Mouse (Mus musculus): ENCODE measurements around the gene Tmem140. TPM values are rescaled to one million over a fixed set of nuclear protein-coding genes. Genes with fewer than 3 reads are reported as not detected.
A peak's percentile ranks its signal among the peaks of the same experiment; 100 is the strongest.

Gene Tmem140
- polyA plus RNA-seq, 1 experiment, result 1.4 TPM

DNA sequence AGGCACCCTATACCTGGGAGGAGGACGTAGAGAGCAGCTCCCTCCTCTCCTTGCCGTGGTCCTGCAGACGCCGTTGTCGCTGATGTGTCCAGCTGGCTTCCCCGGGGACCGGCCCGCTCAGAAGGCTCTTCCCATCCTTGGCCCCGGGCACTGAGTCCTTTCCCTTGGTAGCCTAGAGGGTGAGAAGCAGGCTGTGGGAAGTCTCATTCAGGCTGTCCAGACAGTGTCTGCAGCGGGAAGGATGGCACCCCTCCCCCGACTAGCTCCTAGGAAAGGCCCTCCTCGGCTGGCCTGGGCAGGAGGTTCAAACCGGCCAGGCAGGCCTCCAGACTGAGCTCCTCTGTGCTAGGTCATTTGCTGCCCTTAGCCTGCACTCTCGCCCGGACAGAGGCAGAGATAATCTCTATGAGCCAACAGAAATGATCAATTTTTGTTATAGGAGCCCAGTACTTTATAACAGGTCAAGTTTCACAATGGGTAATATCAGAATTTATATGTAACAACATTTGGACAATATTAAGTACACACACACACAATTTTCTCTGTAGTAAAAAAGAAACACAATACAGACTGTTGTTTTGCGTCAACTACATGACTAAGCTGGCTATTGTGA, 33.3 kb downstream of the Tmem140 start:
- DNase-seq, result peak in 1 of 2 experiments; percentile 26
- Histone ChIP-seq H3K27me3 (ENCODE audit: control insufficient read depth, insufficient read depth, low read length) (no peaks in the 10 kb centered on the region), H3K4me1 (ENCODE audit: control insufficient read depth, insufficient read depth, low read length) (peaks cover 13% of the 10 kb centered on the region), H3K27ac (ENCODE audit: insufficient read depth, low read length) (peak overlapping the region; percentile 10; the same call in 1 of the 2 replicates), H3K4me3 (replicated peaks; ENCODE audit: insufficient read depth, low read depth, low read length) (no peak overlapping the region)
- WGBS, result 59% methylated on average over 16 of the region's 16 CpGs
- TF ChIP-seq CTCF (IDR thresholded peaks at IDR 0.05; ENCODE audit: borderline replicate concordance, insufficient read depth, low read depth, low read length) (no peak), POLR2A (IDR thresholded peaks at IDR 0.05; ENCODE audit: borderline replicate concordance, insufficient read depth, low read length) (no peak)

DNA sequence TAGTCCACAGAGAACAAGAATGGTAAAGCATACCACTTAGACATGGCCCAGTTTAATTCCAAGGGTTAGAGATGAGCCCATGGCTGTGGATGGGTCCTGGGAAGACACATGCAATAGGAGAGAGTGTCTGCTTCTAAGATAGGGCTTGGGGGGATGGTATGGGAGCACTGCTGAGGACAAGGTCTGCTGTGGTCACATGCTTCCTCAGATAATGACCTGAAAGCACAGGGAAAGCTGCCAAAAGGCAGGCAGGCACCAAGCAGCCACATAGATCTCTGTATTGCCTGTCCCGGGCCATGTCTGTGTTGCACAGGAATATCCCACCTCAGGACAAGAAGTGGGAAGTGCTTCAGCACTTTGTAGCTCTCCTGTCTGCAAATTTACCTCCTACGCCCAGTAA, 36.2 kb downstream of the Tmem140 start:
- Histone ChIP-seq H3K4me1 (ENCODE audit: control insufficient read depth, insufficient read depth, low read length) (peaks cover 14% of the 10 kb centered on the region), H3K27me3 (ENCODE audit: control insufficient read depth, insufficient read depth, low read length) (no peaks in the 10 kb centered on the region), H3K27ac (ENCODE audit: insufficient read depth, low read length) (no peak overlapping the region), H3K4me3 (replicated peaks; ENCODE audit: insufficient read depth, low read depth, low read length) (no peak overlapping the region)
- TF ChIP-seq POLR2A (IDR thresholded peaks at IDR 0.05; ENCODE audit: borderline replicate concordance, insufficient read depth, low read length) (no peak), CTCF (IDR thresholded peaks at IDR 0.05; ENCODE audit: borderline replicate concordance, insufficient read depth, low read depth, low read length) (no peak)
- no peak for DNase-seq
- 92% methylated on average over 2 of the region's 2 CpGs for WGBS

DNA sequence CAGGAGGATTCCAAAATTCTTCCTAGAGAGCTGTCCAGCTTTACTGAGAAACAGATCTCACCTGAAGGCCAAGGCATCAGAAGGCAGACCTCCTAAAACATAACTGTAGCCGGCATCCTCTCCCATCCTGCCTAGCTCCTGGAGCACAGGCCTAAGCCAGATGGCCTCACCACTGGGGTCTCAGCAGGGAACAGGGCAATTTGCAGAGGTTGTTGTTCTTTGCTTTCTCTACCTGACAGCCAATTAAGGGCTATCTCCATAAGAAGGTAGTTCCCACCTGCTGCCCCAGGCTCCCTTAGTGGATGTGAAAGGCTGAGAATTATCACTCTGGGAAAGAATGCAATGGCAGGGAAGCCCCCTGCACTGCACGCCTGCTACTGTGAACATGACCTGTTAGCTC, 38.0 kb downstream of the Tmem140 start:
- peaks cover 10% of the 10 kb centered on the region for H3K4me1 ChIP-seq (ENCODE audit: control insufficient read depth, insufficient read depth, low read length)
- peak; percentile 61 to 70 for DNase-seq
- TF ChIP-seq POLR2A (IDR thresholded peaks at IDR 0.05; ENCODE audit: borderline replicate concordance, insufficient read depth, low read length), result no peak
- no peak for TF ChIP-seq CTCF (IDR thresholded peaks at IDR 0.05; ENCODE audit: borderline replicate concordance, insufficient read depth, low read depth, low read length)
- no peaks in the 10 kb centered on the region for H3K27me3 ChIP-seq (ENCODE audit: control insufficient read depth, insufficient read depth, low read length)
- H3K4me3 ChIP-seq (replicated peaks; ENCODE audit: insufficient read depth, low read depth, low read length), result no peak overlapping the region
- WGBS, result 34% methylated on average over 2 of the region's 2 CpGs
- H3K27ac ChIP-seq (ENCODE audit: insufficient read depth, low read length), result 0 out of 2 replicates have a peak overlapping the region, but pooled peaks have one; percentile 15

DNA sequence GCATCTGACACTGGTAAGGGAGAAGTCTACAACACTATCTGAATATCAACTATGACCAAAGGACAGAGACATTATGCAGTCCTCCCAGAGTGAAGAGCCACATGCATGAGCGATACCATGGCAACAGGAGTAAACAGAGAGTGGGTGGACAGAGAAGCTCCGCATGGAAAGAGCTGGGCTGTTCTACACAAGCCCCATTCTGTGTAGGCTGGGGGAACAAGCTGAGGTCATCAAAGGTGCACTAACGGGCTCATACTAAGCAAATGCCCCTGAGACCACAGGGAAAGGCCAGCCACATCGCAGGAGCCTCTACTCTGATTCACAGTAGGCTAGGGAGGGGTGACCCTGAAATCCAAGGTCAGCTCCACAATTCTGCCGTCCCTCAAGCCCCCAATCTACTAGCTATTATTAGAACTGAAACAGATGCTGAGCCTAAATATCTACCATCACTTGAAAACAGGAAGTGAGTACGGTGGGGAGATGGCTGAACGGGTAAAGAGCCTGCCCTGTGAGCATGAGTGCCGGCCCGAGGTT, 39.0 kb downstream of the Tmem140 start:
- WGBS, result 84% methylated on average over 9 of the region's 9 CpGs
- no peak for TF ChIP-seq POLR2A (IDR thresholded peaks at IDR 0.05; ENCODE audit: borderline replicate concordance, insufficient read depth, low read length)
- no peak overlapping the region for H3K4me3 ChIP-seq (replicated peaks; ENCODE audit: insufficient read depth, low read depth, low read length)
- no peaks in the 10 kb centered on the region for H3K27me3 ChIP-seq (ENCODE audit: control insufficient read depth, insufficient read depth, low read length)
- no peak for DNase-seq
- peaks cover 7% of the 10 kb centered on the region for H3K4me1 ChIP-seq (ENCODE audit: control insufficient read depth, insufficient read depth, low read length)
- H3K27ac ChIP-seq (ENCODE audit: insufficient read depth, low read length), result no peak overlapping the region

DNA sequence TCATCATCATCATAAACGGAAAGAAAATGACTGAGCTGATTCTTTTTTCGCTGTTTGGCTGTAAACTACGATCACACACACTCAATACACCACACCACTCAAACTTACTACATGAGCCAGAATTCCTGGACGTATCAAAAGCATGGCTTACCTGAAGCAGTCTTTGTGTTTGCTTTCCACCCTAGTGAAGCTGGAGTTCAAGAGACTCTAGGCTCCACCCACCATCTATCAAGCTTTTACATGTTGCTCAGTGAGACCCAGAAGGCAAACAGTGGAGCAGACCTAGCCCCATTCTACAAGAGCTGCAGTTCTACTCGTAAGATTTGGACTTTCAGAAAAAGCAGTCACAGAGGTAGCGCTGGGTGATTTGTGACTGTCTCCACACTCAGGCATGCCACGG, 39.6 kb downstream of the Tmem140 start:
- Histone ChIP-seq H3K4me1 (ENCODE audit: control insufficient read depth, insufficient read depth, low read length) (peaks cover 7% of the 10 kb centered on the region), H3K27ac (ENCODE audit: insufficient read depth, low read length) (no peak overlapping the region), H3K27me3 (ENCODE audit: control insufficient read depth, insufficient read depth, low read length) (no peaks in the 10 kb centered on the region), H3K4me3 (replicated peaks; ENCODE audit: insufficient read depth, low read depth, low read length) (no peak overlapping the region)
- no peak for DNase-seq
- TF ChIP-seq POLR2A (IDR thresholded peaks at IDR 0.05; ENCODE audit: borderline replicate concordance, insufficient read depth, low read length) (no peak), CTCF (IDR thresholded peaks at IDR 0.05; ENCODE audit: borderline replicate concordance, insufficient read depth, low read depth, low read length) (no peak)
- WGBS, result 94% methylated on average over 7 of the region's 7 CpGs

DNA sequence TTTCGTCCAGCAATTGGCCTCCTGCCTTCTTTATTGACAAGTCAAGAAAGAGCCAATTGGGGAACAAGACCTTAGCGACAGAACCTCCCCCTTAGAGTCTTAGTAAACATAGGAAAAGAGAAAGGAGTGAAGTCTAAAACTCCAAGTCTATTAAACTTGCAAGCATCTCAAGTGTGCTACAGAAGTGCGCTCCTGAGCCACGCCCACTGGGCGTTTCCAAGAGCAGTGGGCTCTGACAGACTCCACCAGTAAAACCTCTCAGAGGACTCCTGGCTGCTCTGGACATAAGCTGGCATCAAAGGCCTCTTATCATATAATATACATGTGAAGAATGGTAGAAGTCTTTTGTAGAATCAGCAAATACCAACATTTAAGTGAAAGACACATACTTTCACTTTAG, 40.5 kb downstream of the Tmem140 start:
- H3K4me1 ChIP-seq (ENCODE audit: control insufficient read depth, insufficient read depth, low read length), result peaks cover 7% of the 10 kb centered on the region

DNA sequence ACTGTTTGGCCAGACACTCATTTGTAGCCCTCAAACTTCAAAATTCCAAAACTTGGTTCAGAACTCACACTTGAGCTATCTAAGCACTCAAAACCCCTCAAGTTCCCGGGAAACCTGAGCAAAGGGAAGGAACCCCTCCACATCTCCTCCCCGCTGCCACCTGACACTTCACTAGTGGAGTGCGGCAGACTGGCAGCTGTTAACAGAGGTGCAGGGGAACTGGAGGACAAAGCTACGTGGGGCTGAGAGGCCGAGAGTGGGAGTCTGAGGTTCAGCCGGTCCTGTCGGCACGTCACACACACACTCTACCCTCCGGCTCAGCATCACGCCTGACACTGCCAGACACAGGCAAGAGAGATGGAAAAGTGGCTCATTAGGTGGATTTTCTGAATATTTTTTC, 40.9 kb downstream of the Tmem140 start:
- TF ChIP-seq POLR2A (IDR thresholded peaks at IDR 0.05; ENCODE audit: borderline replicate concordance, insufficient read depth, low read length) (no peak), CTCF (IDR thresholded peaks at IDR 0.05; ENCODE audit: borderline replicate concordance, insufficient read depth, low read depth, low read length) (no peak)
- WGBS, result 87% methylated on average over 10 of the region's 10 CpGs
- Histone ChIP-seq H3K4me3 (replicated peaks; ENCODE audit: insufficient read depth, low read depth, low read length) (no peak overlapping the region), H3K4me1 (ENCODE audit: control insufficient read depth, insufficient read depth, low read length) (peaks cover 7% of the 10 kb centered on the region), H3K27ac (ENCODE audit: insufficient read depth, low read length) (no peak overlapping the region), H3K27me3 (ENCODE audit: control insufficient read depth, insufficient read depth, low read length) (no peaks in the 10 kb centered on the region)
- DNase-seq, result no peak

More for the DNA sequence above, 40.5 kb downstream of the Tmem140 start:
- no peak overlapping the region for H3K4me3 ChIP-seq (replicated peaks; ENCODE audit: insufficient read depth, low read depth, low read length)
- no peak overlapping the region for H3K27ac ChIP-seq (ENCODE audit: insufficient read depth, low read length)
- TF ChIP-seq POLR2A (IDR thresholded peaks at IDR 0.05; ENCODE audit: borderline replicate concordance, insufficient read depth, low read length) (no peak), CTCF (IDR thresholded peaks at IDR 0.05; ENCODE audit: borderline replicate concordance, insufficient read depth, low read depth, low read length) (no peak)
- DNase-seq, result no peak
- 92% methylated on average over 5 of the region's 5 CpGs for WGBS
- H3K27me3 ChIP-seq (ENCODE audit: control insufficient read depth, insufficient read depth, low read length), result no peaks in the 10 kb centered on the region

DNA sequence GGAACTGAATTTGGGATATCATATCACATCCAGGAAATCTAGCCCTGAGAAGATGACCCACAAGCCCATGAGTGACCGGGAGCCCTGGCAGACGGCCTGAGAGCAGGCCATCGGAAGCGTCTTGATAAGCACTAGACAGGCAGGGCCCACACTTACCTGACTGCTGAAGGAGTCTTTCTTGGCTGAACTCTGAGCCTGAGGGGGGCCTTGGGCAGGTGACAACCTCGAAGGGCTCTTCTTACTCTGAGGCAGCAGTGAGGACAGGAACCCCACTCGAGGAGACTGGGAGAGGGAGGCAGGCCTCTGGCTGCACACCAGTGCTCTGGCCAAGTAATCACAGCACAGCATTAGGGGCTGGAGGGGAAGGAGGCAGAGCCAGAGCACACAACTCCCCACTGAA, 41.4 kb downstream of the Tmem140 start:
- H3K4me3 ChIP-seq (replicated peaks; ENCODE audit: insufficient read depth, low read depth, low read length), result no peak overlapping the region
- no peak overlapping the region for H3K27ac ChIP-seq (ENCODE audit: insufficient read depth, low read length)
- no peak for DNase-seq
- TF ChIP-seq CTCF (IDR thresholded peaks at IDR 0.05; ENCODE audit: borderline replicate concordance, insufficient read depth, low read depth, low read length) (no peak), POLR2A (IDR thresholded peaks at IDR 0.05; ENCODE audit: borderline replicate concordance, insufficient read depth, low read length) (no peak)
- WGBS, result 84% methylated on average over 6 of the region's 6 CpGs
- H3K27me3 ChIP-seq (ENCODE audit: control insufficient read depth, insufficient read depth, low read length), result no peaks in the 10 kb centered on the region
- peaks cover 7% of the 10 kb centered on the region for H3K4me1 ChIP-seq (ENCODE audit: control insufficient read depth, insufficient read depth, low read length)
